Comparison of ENCODE assay signal across 23 mouse cellular contexts in genomic region chr3:39208651-39209050, GRCm38 (mm10).
A peak's percentile ranks its signal among the peaks of the same experiment; 100 is the strongest.
DNase-seq lines count a peak whose midpoint lies in the region; ATAC-seq and TF ChIP-seq lines count a peak whose summit lies in the region.
"Had no signal": no experiment of that assay in that cellular context is flagged by ENCODE, and none has a peak within 500 bp of the region (broad histone marks: within the 10 kb centered on the region; RNA-seq: fewer than 3 reads in every experiment).

No protein-coding gene starts in this region.

- peaks cover 14% of the 10 kb centered on the region for H3K4me1 ChIP-seq in forebrain, embryonic 14.5 days (ENCODE audit: control insufficient read depth, insufficient read depth, low read length)
- H3K4me1 ChIP-seq in forebrain, embryonic 13.5 days: peaks cover 28% of the 10 kb centered on the region
- H3K4me1 ChIP-seq in forebrain, embryonic 16.5 days (replicated peaks; ENCODE audit: control insufficient read depth, insufficient read depth, low read length): peaks cover 14% of the 10 kb centered on the region
- H3K4me1 ChIP-seq in forebrain, embryonic 12.5 days: peaks cover 7% of the 10 kb centered on the region; the same call in 1 of the 2 replicates
- H3K4me1 ChIP-seq: embryonic facial prominence, embryonic 15.5 days had no signal

- peak; percentile 27; the same call in 1 of the 2 replicates for ATAC-seq in forebrain, embryonic 14.5 days
- no peak for ATAC-seq in forebrain, embryonic 13.5 days
- ATAC-seq in forebrain, embryonic 16.5 days: peak; percentile 43; the same call in 1 of the 2 replicates
- ATAC-seq in forebrain, embryonic 12.5 days (ENCODE audit: low FRiP score): no peak
- ATAC-seq: activated CD4-positive, CD25-positive, alpha-beta regulatory T cell, adult 4 months; CD4-positive, CD25-positive, alpha-beta regulatory T cell, adult 4 months; Patski had no signal

- 37% methylated on average over 1 of the region's 1 CpGs for WGBS in forebrain, embryonic 14.5 days
- WGBS in forebrain, embryonic 13.5 days: 79% methylated on average over 1 of the region's 1 CpGs
- WGBS in forebrain, embryonic 16.5 days: 25% methylated on average over 1 of the region's 1 CpGs
- 78% methylated on average over 1 of the region's 1 CpGs for WGBS in forebrain, embryonic 12.5 days

- H3K27ac ChIP-seq in forebrain, embryonic 14.5 days (ENCODE audit: low read depth, low read length): no peak overlapping the region; the same call in 1 of the 2 replicates
- no peak overlapping the region for H3K27ac ChIP-seq in forebrain, embryonic 13.5 days
- peak overlapping the region; percentile 63; the same call in 1 of the 2 replicates for H3K27ac ChIP-seq in forebrain, embryonic 16.5 days (ENCODE audit: low read length)
- no peak overlapping the region for H3K27ac ChIP-seq in forebrain, embryonic 12.5 days
- H3K27ac ChIP-seq: embryonic facial prominence, embryonic 13.5 days; embryonic facial prominence, embryonic 15.5 days had no signal

- H3K9ac ChIP-seq in forebrain, embryonic 14.5 days (ENCODE audit: low read length): no peak overlapping the region
- no peak overlapping the region for H3K9ac ChIP-seq in forebrain, embryonic 13.5 days
- H3K9ac ChIP-seq in forebrain, embryonic 16.5 days (replicated peaks; ENCODE audit: low read depth, low read length): no peak overlapping the region
- H3K9ac ChIP-seq in forebrain, embryonic 12.5 days: no peak overlapping the region
- H3K9ac ChIP-seq: embryonic facial prominence, embryonic 13.5 days; embryonic facial prominence, embryonic 15.5 days had no signal

- H3K9me3 ChIP-seq in forebrain, embryonic 14.5 days (replicated peaks; ENCODE audit: control insufficient read depth, low read length): no peaks in the 10 kb centered on the region
- H3K9me3 ChIP-seq in forebrain, embryonic 13.5 days (replicated peaks): no peaks in the 10 kb centered on the region
- H3K9me3 ChIP-seq in forebrain, embryonic 16.5 days (ENCODE audit: control insufficient read depth, low read length): no peaks in the 10 kb centered on the region
- no peaks in the 10 kb centered on the region for H3K9me3 ChIP-seq in forebrain, embryonic 12.5 days
- H3K9me3 ChIP-seq: embryonic facial prominence, embryonic 13.5 days; embryonic facial prominence, embryonic 15.5 days had no signal

- H3K27me3 ChIP-seq in forebrain, embryonic 14.5 days (replicated peaks; ENCODE audit: control insufficient read depth, insufficient read depth, low read length): no peaks in the 10 kb centered on the region
- H3K27me3 ChIP-seq in forebrain, embryonic 13.5 days: no peaks in the 10 kb centered on the region
- no peaks in the 10 kb centered on the region for H3K27me3 ChIP-seq in forebrain, embryonic 16.5 days (replicated peaks; ENCODE audit: control insufficient read depth, insufficient read depth, low read length)
- no peaks in the 10 kb centered on the region for H3K27me3 ChIP-seq in forebrain, embryonic 12.5 days
- H3K27me3 ChIP-seq: CH12.LX; embryonic facial prominence, embryonic 13.5 days; embryonic facial prominence, embryonic 15.5 days had no signal

- DNase-seq in forebrain, embryonic 14.5 days (ENCODE audit: low spot score): peak; percentile 52
- DNase-seq in brain, embryonic 14.5 days (ENCODE audit: low read depth): peak; percentile 69
- DNase-seq: adrenal gland, adult 8-10 months; adrenal gland, postnatal 14 days; adrenal gland, postnatal 36 days; B cell, adult 2 months; cerebellum, adult 11 months; cerebellum, adult 18-20 months; cerebellum, adult 8-10 months; cerebellum, adult 9-11 months; cerebellum, postnatal 36 days; embryo, embryonic 11 days had no signal

- TF ChIP-seq POLR2A in brain, embryonic 14.5 days (IDR thresholded peaks at IDR 0.05; ENCODE audit: borderline replicate concordance, extremely low read depth, insufficient read depth, insufficient read length, poor library complexity, severe bottlenecking): no peak

- no peak for TF ChIP-seq CTCF in brain, embryonic 14.5 days (IDR thresholded peaks at IDR 0.05; ENCODE audit: borderline replicate concordance, extremely low read depth, insufficient read depth, insufficient read length)

- no peaks in the 10 kb centered on the region for H3K36me3 ChIP-seq in forebrain, embryonic 14.5 days (ENCODE audit: control insufficient read depth, insufficient read depth, low read length)
- H3K36me3 ChIP-seq in forebrain, embryonic 13.5 days (ENCODE audit: poor library complexity, severe bottlenecking): no peaks in the 10 kb centered on the region
- no peaks in the 10 kb centered on the region for H3K36me3 ChIP-seq in forebrain, embryonic 16.5 days (ENCODE audit: control insufficient read depth, insufficient read depth)
- no peaks in the 10 kb centered on the region for H3K36me3 ChIP-seq in forebrain, embryonic 12.5 days (replicated peaks)
- H3K36me3 ChIP-seq: embryonic facial prominence, embryonic 13.5 days; embryonic facial prominence, embryonic 15.5 days; G1E had no signal

- H3K4me3 ChIP-seq in forebrain, embryonic 14.5 days (ENCODE audit: low read depth, low read length): no peak overlapping the region
- no peak overlapping the region for H3K4me3 ChIP-seq in forebrain, embryonic 13.5 days
- no peak overlapping the region for H3K4me3 ChIP-seq in forebrain, embryonic 16.5 days (replicated peaks; ENCODE audit: low read length)
- no peak overlapping the region for H3K4me3 ChIP-seq in forebrain, embryonic 12.5 days (replicated peaks)
- H3K4me3 ChIP-seq: embryonic facial prominence, embryonic 13.5 days; embryonic facial prominence, embryonic 15.5 days; erythroblast, embryonic 14.5 days had no signal

- no peak overlapping the region for H3K4me2 ChIP-seq in forebrain, embryonic 14.5 days (ENCODE audit: low read length)
- no peak overlapping the region for H3K4me2 ChIP-seq in forebrain, embryonic 13.5 days
- no peak overlapping the region for H3K4me2 ChIP-seq in forebrain, embryonic 16.5 days (ENCODE audit: low read length)
- H3K4me2 ChIP-seq in forebrain, embryonic 12.5 days: no peak overlapping the region
- H3K4me2 ChIP-seq: embryonic facial prominence, embryonic 13.5 days; embryonic facial prominence, embryonic 15.5 days had no signal

Comparison
In these comparisons a context has a peak if more than half of its experiments do, and no peak if none do; other contexts are left out.
1. ATAC-seq: peak in forebrain, embryonic 14.5 days (single experiment) and forebrain, embryonic 16.5 days (single experiment); none in forebrain, embryonic 13.5 days (single experiment) and forebrain, embryonic 12.5 days (single experiment).